Mouse (Mus musculus): Measurements from ENCODE around the gene Znrf3. TPM values are rescaled to one million over a fixed set of nuclear protein-coding genes. Genes with fewer than 3 reads are reported as not detected.
A peak's percentile ranks its signal among the peaks of the same experiment; 100 is the strongest.

Gene Znrf3
- polyA plus RNA-seq, 1 experiment: 3.8 TPM

DNA sequence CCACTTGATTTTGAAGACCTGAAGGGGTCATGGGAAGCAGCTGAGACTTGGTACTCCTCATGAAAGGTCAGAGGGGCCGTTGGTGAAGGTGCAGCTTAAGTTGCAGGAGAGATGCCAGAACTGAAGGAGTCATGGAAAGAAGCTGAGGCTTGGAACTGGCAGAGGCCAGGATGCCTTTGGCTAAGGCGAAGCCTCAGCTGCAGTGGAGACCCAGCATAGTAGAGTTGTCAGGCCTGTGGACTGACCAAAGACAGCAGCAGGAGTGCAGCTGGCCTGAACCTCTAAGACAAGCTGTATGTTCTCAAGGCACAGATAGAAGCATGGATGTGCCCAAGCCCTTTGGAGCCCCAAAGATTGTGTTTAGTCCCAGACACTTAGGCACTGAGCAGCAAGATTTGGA lies 40.5 kb downstream of the Znrf3 start:
- no peaks in the 10 kb centered on the region for H3K36me3 ChIP-seq (ENCODE audit: control insufficient read depth, insufficient read depth)
- H3K27me3 ChIP-seq (ENCODE audit: control insufficient read depth, insufficient read depth, insufficient read length): no peaks in the 10 kb centered on the region
- TF ChIP-seq USF1 (IDR thresholded peaks at IDR 0.05; ENCODE audit: low read depth): no peak
- no peak overlapping the region for H3K4me3 ChIP-seq
- H3K79me2 ChIP-seq (ENCODE audit: control insufficient read depth, insufficient read depth): peaks cover 25% of the 10 kb centered on the region
- H3ac ChIP-seq (ENCODE audit: control insufficient read depth, insufficient read length): no peak overlapping the region
- H3K4me2 ChIP-seq (ENCODE audit: low read depth): no peak overlapping the region

GRCm38 (mm10) chr11:5402127-5402733 lies 42.4 kb downstream of the Znrf3 start:
- no peaks in the 10 kb centered on the region for H3K27me3 ChIP-seq (ENCODE audit: control insufficient read depth, insufficient read depth, insufficient read length)
- H3K36me3 ChIP-seq (ENCODE audit: control insufficient read depth, insufficient read depth): no peaks in the 10 kb centered on the region
- H3K4me3 ChIP-seq: no peak overlapping the region
- no peak overlapping the region for H3K4me2 ChIP-seq (ENCODE audit: low read depth)
- peaks cover 34% of the 10 kb centered on the region for H3K79me2 ChIP-seq (ENCODE audit: control insufficient read depth, insufficient read depth)
- no peak for TF ChIP-seq POLR2AphosphoS2 (IDR thresholded peaks at IDR 0.05; ENCODE audit: insufficient read length, low read depth)
- TF ChIP-seq MYOG (IDR thresholded peaks at IDR 0.05; ENCODE audit: control insufficient read depth in 1 of 3, insufficient read depth in 1 of 3, insufficient read length in 2 of 3, low read depth in 2 of 3): no peak
- TF ChIP-seq MYOD1 (IDR thresholded peaks at IDR 0.05; ENCODE audit: control insufficient read depth in 1 of 3, insufficient read length in 2 of 3, low read depth in 2 of 3): no peak
- no peak for TF ChIP-seq REST (IDR thresholded peaks at IDR 0.05; ENCODE audit: insufficient read depth, insufficient read length)
- TF ChIP-seq TCF3 (IDR thresholded peaks at IDR 0.05; ENCODE audit: insufficient read length, low read depth): no peak
- TF ChIP-seq TCF12 (IDR thresholded peaks at IDR 0.05; ENCODE audit: insufficient read depth, poor library complexity, severe bottlenecking): no peak
- TF ChIP-seq POLR2A (IDR thresholded peaks at IDR 0.05; ENCODE audit: insufficient read length, low read depth): no peak
- TF ChIP-seq CEBPB (IDR thresholded peaks at IDR 0.05; ENCODE audit: insufficient read depth, poor library complexity, severe bottlenecking): no peak
- TF ChIP-seq USF1 (IDR thresholded peaks at IDR 0.05; ENCODE audit: low read depth): no peak
- TF ChIP-seq E2F4 (IDR thresholded peaks at IDR 0.05; ENCODE audit: insufficient read depth): no peak
- TF ChIP-seq MAX (IDR thresholded peaks at IDR 0.05; ENCODE audit: low read depth): no peak
- TF ChIP-seq SRF (IDR thresholded peaks at IDR 0.05; ENCODE audit: control insufficient read depth, insufficient read length, low read depth): no peak
- H3ac ChIP-seq (ENCODE audit: control insufficient read depth, insufficient read length): no peak overlapping the region

GRCm38 (mm10) chr11:5398301-5399053 lies 46.2 kb downstream of the Znrf3 start:
- Histone ChIP-seq H3K36me3 (ENCODE audit: control insufficient read depth, insufficient read depth) (no peaks in the 10 kb centered on the region), H3ac (ENCODE audit: control insufficient read depth, insufficient read length) (no peak overlapping the region), H3K79me2 (ENCODE audit: control insufficient read depth, insufficient read depth) (peaks cover 48% of the 10 kb centered on the region), H3K4me2 (ENCODE audit: low read depth) (no peak overlapping the region), H3K27me3 (ENCODE audit: control insufficient read depth, insufficient read depth, insufficient read length) (no peaks in the 10 kb centered on the region), H3K4me3 (no peak overlapping the region)
- no peak for TF ChIP-seq POLR2A (IDR thresholded peaks at IDR 0.05; ENCODE audit: insufficient read length, low read depth)
- TF ChIP-seq SRF (IDR thresholded peaks at IDR 0.05; ENCODE audit: control insufficient read depth, insufficient read length, low read depth): peak; percentile 27

- Histone ChIP-seq H3K36me3 (ENCODE audit: control insufficient read depth, insufficient read depth) (no peaks in the 10 kb centered on the region), H3K4me3 (no peak overlapping the region), H3ac (ENCODE audit: control insufficient read depth, insufficient read length) (no peak overlapping the region), H3K79me2 (ENCODE audit: control insufficient read depth, insufficient read depth) (peaks cover 39% of the 10 kb centered on the region), H3K27me3 (ENCODE audit: control insufficient read depth, insufficient read depth, insufficient read length) (no peaks in the 10 kb centered on the region), H3K4me2 (ENCODE audit: low read depth) (no peak overlapping the region)
- TF ChIP-seq POLR2A (IDR thresholded peaks at IDR 0.05; ENCODE audit: insufficient read length, low read depth) (no peak), E2F4 (IDR thresholded peaks at IDR 0.05; ENCODE audit: insufficient read depth) (no peak), MYOG (IDR thresholded peaks at IDR 0.05; ENCODE audit: control insufficient read depth in 1 of 3, insufficient read depth in 1 of 3, insufficient read length in 2 of 3, low read depth in 2 of 3) (no peak), USF1 (IDR thresholded peaks at IDR 0.05; ENCODE audit: low read depth) (no peak), POLR2AphosphoS2 (IDR thresholded peaks at IDR 0.05; ENCODE audit: insufficient read length, low read depth) (no peak), REST (IDR thresholded peaks at IDR 0.05; ENCODE audit: insufficient read depth, insufficient read length) (no peak), TCF3 (IDR thresholded peaks at IDR 0.05; ENCODE audit: insufficient read length, low read depth) (no peak), TCF12 (IDR thresholded peaks at IDR 0.05; ENCODE audit: insufficient read depth, poor library complexity, severe bottlenecking) (no peak), MAX (IDR thresholded peaks at IDR 0.05; ENCODE audit: low read depth) (no peak), CEBPB (IDR thresholded peaks at IDR 0.05; ENCODE audit: insufficient read depth, poor library complexity, severe bottlenecking) (no peak), SRF (IDR thresholded peaks at IDR 0.05; ENCODE audit: control insufficient read depth, insufficient read length, low read depth) (no peak), MYOD1 (IDR thresholded peaks at IDR 0.05; ENCODE audit: control insufficient read depth in 1 of 3, insufficient read length in 2 of 3, low read depth in 2 of 3) (no peak)
Measured at GRCm38 (mm10) chr11:5390969-5391831, 53.4 kb downstream of the Znrf3 start.

DNA sequence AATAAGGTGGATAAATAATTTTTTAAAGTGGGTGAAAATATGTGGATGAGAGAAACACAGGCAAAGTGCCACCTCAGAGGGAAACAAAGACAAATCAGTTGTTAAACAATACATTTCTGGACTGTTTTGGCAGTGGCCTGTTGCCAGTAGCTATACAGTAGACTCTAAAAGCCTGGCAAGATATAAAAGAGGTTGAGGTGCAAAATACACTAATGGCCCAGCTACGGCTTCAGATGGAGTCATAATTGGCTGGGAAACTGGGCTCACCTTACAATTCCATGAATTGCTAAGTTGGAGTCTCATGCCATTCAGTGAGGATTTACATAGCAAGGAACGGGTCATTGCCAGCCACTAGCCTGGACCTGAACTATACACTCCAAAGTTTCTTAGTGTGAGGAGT lies 62.0 kb downstream of the Znrf3 start:
- peaks cover 23% of the 10 kb centered on the region for H3K79me2 ChIP-seq (ENCODE audit: control insufficient read depth, insufficient read depth)
- no peak overlapping the region for H3K4me3 ChIP-seq
- H3K27me3 ChIP-seq (ENCODE audit: control insufficient read depth, insufficient read depth, insufficient read length): no peaks in the 10 kb centered on the region
- H3K4me2 ChIP-seq (ENCODE audit: low read depth): no peak overlapping the region
- no peaks in the 10 kb centered on the region for H3K36me3 ChIP-seq (ENCODE audit: control insufficient read depth, insufficient read depth)
- no peak overlapping the region for H3ac ChIP-seq (ENCODE audit: control insufficient read depth, insufficient read length)
- TF ChIP-seq REST (IDR thresholded peaks at IDR 0.05; ENCODE audit: insufficient read depth, insufficient read length): no peak
- TF ChIP-seq USF1 (IDR thresholded peaks at IDR 0.05; ENCODE audit: low read depth): no peak
- TF ChIP-seq POLR2A (IDR thresholded peaks at IDR 0.05; ENCODE audit: insufficient read length, low read depth): no peak
- no peak for TF ChIP-seq E2F4 (IDR thresholded peaks at IDR 0.05; ENCODE audit: insufficient read depth)
- TF ChIP-seq MYOD1 (IDR thresholded peaks at IDR 0.05; ENCODE audit: control insufficient read depth in 1 of 3, insufficient read length in 2 of 3, low read depth in 2 of 3): no peak
- TF ChIP-seq MYOG (IDR thresholded peaks at IDR 0.05; ENCODE audit: control insufficient read depth in 1 of 3, insufficient read depth in 1 of 3, insufficient read length in 2 of 3, low read depth in 2 of 3): no peak
- TF ChIP-seq POLR2AphosphoS2 (IDR thresholded peaks at IDR 0.05; ENCODE audit: insufficient read length, low read depth): no peak
- no peak for TF ChIP-seq SRF (IDR thresholded peaks at IDR 0.05; ENCODE audit: control insufficient read depth, insufficient read length, low read depth)
- TF ChIP-seq TCF3 (IDR thresholded peaks at IDR 0.05; ENCODE audit: insufficient read length, low read depth): no peak
- TF ChIP-seq CEBPB (IDR thresholded peaks at IDR 0.05; ENCODE audit: insufficient read depth, poor library complexity, severe bottlenecking): no peak
- TF ChIP-seq MAX (IDR thresholded peaks at IDR 0.05; ENCODE audit: low read depth): no peak
- TF ChIP-seq TCF12 (IDR thresholded peaks at IDR 0.05; ENCODE audit: insufficient read depth, poor library complexity, severe bottlenecking): no peak

Measured in myocyte (in vitro differentiated cells).